Mouse (Mus musculus): ENCODE data around the gene P2rx5.

P2rx5 gene

GRCm38 (mm10) chr11:73159957-73160810 is at the start of gene P2rx5:
Gene P2rx5 (plus strand): TSS chr11:73160421.
- no peak for DNase-seq (ENCODE audit: low read depth, low spot score)

GRCm38 (mm10) chr11:73111414-73111813 is 48.8 kb upstream of the P2rx5 start:
- DNase-seq (ENCODE audit: low read depth, low spot score): no peak

- DNase-seq (ENCODE audit: low read depth, low spot score): no peak
Observed at GRCm38 (mm10) chr11:73126495-73126894, 33.7 kb upstream of the P2rx5 start.

- DNase-seq (ENCODE audit: low read depth, low spot score): no peak
Observed at GRCm38 (mm10) chr11:73131020-73131419, 29.2 kb upstream of the P2rx5 start.

- DNase-seq (ENCODE audit: low read depth, low spot score): no peak
Observed at GRCm38 (mm10) chr11:73132999-73133398, 27.2 kb upstream of the P2rx5 start.

- DNase-seq (ENCODE audit: low read depth, low spot score): no peak
Observed at GRCm38 (mm10) chr11:73134222-73134621, 26.0 kb upstream of the P2rx5 start.

GRCm38 (mm10) chr11:73136587-73136986 is 23.6 kb upstream of the P2rx5 start:
- DNase-seq (ENCODE audit: low read depth, low spot score): no peak

- no peak for DNase-seq (ENCODE audit: low read depth, low spot score)
Observed at GRCm38 (mm10) chr11:73137116-73137515, 23.1 kb upstream of the P2rx5 start.

- DNase-seq (ENCODE audit: low read depth, low spot score): peak; percentile 49
Observed at GRCm38 (mm10) chr11:73137591-73138501, 22.4 kb upstream of the P2rx5 start, which contains the start of gene Haspin. Gene Haspin (minus strand): TSS chr11:73138294.

GRCm38 (mm10) chr11:73144261-73144681 is 15.9 kb upstream of the P2rx5 start:
- DNase-seq (ENCODE audit: low read depth, low spot score): no peak

GRCm38 (mm10) chr11:73146026-73146974 is 13.9 kb upstream of the P2rx5 start:
- DNase-seq (ENCODE audit: low read depth, low spot score): no peak

GRCm38 (mm10) chr11:73146975-73147365 is 13.3 kb upstream of the P2rx5 start:
- DNase-seq (ENCODE audit: low read depth, low spot score): no peak

- no peak for DNase-seq (ENCODE audit: low read depth, low spot score)
Observed at GRCm38 (mm10) chr11:73148209-73148608, 12.0 kb upstream of the P2rx5 start.

- DNase-seq (ENCODE audit: low read depth, low spot score): no peak
Observed at GRCm38 (mm10) chr11:73155071-73155470, 5.2 kb upstream of the P2rx5 start.

- DNase-seq (ENCODE audit: low read depth, low spot score): no peak
Observed at GRCm38 (mm10) chr11:73160811-73161200, 585 bp downstream of the P2rx5 start.

GRCm38 (mm10) chr11:73161616-73162015 is 1.4 kb downstream of the P2rx5 start:
- no peak for DNase-seq (ENCODE audit: low read depth, low spot score)

GRCm38 (mm10) chr11:73162284-73162683 is 2.1 kb downstream of the P2rx5 start:
- DNase-seq (ENCODE audit: low read depth, low spot score): no peak

- no peak for DNase-seq (ENCODE audit: low read depth, low spot score)
Observed at GRCm38 (mm10) chr11:73168071-73168470, 7.8 kb downstream of the P2rx5 start.

- no peak for DNase-seq (ENCODE audit: low read depth, low spot score)
Observed at GRCm38 (mm10) chr11:73168576-73168975, 8.4 kb downstream of the P2rx5 start.

- no peak for DNase-seq (ENCODE audit: low read depth, low spot score)
Observed at GRCm38 (mm10) chr11:73169231-73169630, 9.0 kb downstream of the P2rx5 start.

GRCm38 (mm10) chr11:73172186-73172585 is 12.0 kb downstream of the P2rx5 start:
- DNase-seq (ENCODE audit: low read depth, low spot score): no peak

Measured in telencephalon, adult 2 months (tissue).